Mouse (Mus musculus) cerebellum, postnatal 25 days (tissue): ENCODE results near the gene Tm4sf20.

ENCODE experiments used
- DNase-seq, 2 experiments: peaks; one replicate each; pipeline ENCODE4 v3.0.0; 2021; ENCODE audit warnings: mixed read lengths in 2 of 2

The Tm4sf20 gene

GRCm38 (mm10) chr1:82775293-82775692 is 7.0 kb upstream of the Tm4sf20 start:
- DNase-seq: no peak

DNA sequence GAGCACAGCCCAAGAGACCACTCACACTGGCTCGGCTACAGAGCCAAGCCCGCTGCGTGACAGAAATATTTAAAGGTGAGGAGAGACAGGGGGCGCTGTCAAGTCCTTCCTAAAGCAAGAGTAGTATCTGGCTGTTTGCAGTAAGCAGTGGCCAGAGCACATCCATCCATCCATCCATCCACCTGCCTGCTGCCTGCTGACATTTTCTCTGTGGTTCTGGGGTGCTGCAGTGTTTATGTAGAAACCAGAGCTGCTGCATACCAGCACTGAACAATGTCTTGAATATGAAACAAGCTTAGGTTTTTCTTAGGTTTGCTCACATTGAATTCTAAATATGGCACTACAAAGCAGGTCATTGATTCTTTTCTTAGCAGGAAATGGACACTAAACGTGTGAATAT is 4.9 kb upstream of the Tm4sf20 start:
- DNase-seq: no peak

DNA sequence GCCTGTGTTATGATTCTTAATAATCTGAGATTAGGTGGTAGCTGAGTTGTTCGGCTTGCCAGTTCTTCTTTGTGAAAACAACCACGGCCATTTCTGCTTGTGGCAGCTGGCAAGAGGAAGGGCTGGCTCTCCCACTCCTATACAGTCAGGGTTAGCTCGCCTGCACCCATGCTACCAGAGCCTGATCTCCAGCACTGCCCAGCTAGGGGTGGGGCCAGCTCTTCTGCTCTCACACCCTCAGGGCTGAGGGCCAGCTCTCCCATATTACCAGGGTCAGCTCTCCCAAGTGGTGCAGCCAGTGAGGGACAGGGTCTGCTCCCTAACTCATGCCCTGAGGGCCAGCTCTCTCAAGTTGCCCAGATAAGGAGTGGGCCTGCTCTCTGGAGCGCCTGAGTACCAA is 4.2 kb upstream of the Tm4sf20 start:
- DNase-seq: no peak

DNA sequence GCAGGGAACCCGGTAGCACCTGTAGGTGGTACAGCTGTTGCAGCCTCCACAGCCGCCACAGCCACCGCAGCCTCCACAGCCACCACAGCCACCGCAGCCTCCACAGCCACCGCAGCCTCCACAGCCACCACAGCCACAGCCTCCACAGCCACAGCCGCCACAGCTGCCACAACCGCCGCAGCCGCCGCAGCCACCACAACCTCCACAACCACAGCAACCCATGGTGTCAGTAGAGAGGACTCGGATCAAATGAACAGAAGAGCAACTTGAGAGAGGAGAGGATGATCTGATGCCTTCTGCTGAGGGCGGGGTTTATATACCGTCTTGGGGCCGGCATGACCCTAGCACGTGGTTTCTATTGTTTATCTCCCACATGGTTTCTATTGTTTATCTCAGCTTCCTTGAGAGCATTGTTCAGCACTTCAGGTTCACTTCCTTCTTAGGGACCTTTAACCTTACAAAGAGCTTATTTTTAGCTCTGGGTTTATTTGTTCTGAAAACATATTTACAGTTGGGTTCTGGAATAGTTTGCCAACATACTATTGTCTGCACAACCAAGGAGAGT is 2.8 kb upstream of the Tm4sf20 start, which contains the start of gene Gm47791:
Gene Gm47791 (minus strand): TSS at position 222 of the 565 bp plus-strand sequence.
- DNase-seq: no peak

GRCm38 (mm10) chr1:82766641-82767040 is 1.6 kb downstream of the Tm4sf20 start:
- no peak for DNase-seq

- DNase-seq: no peak
These were observed 2.0 kb downstream of the Tm4sf20 start for GRCm38 (mm10) chr1:82766227-82766626.

DNA sequence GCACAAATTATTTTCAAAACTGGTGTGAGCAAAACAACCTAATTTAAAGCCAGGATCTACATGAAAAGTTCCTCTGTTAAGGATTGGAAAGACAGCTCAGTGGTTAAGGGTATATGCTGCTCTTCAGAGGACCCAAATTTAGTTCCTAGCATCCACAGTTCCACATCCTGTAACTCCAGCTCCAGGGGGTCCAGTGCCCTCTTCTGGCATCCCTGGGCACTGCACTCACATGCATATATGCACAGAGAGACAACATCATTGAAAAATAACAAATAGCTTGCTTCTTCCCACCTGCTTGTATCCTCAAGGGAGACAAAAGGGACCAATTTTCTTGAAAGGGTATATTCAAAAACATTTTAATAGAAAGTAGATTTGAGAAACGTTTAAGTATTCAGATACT is 6.0 kb downstream of the Tm4sf20 start:
- no peak for DNase-seq

GRCm38 (mm10) chr1:82761454-82762169 is 6.6 kb downstream of the Tm4sf20 start:
- DNase-seq: no peak

GRCm38 (mm10) chr1:82759520-82759919 is 8.7 kb downstream of the Tm4sf20 start:
- DNase-seq: no peak

- DNase-seq: no peak
These were observed 20.4 kb downstream of the Tm4sf20 start for GRCm38 (mm10) chr1:82747714-82748452.

DNA sequence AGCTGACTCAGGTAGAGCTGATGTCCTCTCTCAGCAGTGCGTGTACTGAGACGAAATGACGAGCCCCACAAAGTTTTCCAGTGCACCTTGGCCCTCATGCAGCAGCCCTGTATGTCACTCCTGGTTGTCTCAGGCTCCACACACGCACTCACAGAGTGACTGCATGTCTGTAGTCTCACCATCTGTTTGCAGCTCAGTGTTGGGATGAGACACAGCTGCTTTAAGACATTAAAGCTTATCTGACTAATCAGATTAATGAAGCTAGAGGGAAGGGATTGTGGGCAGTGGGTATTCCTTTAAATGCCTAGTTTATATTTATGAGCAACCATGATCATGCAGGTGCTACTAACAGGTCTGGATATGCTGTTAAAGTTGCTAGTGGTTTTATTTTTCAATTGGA is 21.9 kb downstream of the Tm4sf20 start:
- DNase-seq: no peak

DNA sequence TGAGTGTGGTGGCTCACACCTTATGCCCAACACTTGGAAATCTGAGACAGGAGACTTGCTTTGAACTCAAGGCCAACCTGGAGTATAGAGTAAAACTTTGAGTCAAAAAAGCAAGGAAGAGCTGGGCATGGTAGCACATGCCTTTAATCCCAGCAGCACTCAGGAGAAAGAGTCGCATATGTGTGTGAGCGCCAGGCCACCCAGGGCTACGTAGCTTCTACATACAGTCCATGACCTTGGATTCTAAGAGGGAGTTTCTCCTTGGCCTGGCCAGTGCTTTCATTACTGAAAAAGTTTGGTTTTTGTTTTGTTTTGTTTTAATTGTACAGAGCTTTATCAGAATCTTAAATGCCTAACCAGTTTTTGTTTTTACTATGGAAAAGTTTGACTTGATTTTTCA is 24.3 kb downstream of the Tm4sf20 start:
- no peak for DNase-seq

GRCm38 (mm10) chr1:82741539-82741938 is 26.7 kb downstream of the Tm4sf20 start:
- no peak for DNase-seq

DNA sequence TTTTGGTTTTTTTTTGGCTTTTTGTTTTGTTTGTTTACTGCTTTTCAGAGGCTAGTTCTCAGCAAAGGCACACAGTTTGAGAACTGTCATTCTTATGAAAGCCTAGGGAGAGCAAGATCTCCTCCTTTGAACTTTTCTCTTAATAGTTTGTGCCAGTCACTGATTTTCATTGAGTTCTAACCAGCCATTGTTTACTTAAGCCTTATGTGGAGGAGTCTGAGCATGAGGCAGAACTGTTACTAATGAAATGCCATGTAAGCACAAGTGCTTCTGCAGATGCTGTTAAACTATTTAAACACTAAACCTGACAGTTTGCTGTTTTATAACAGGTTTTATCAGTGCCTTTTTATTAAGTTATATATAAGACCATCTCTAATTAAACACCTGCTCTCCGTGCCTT is 30.2 kb downstream of the Tm4sf20 start:
- no peak for DNase-seq

GRCm38 (mm10) chr1:82733357-82733756 is 34.9 kb downstream of the Tm4sf20 start:
- no peak for DNase-seq

GRCm38 (mm10) chr1:82726482-82726881 is 41.8 kb downstream of the Tm4sf20 start:
- DNase-seq: no peak

DNA sequence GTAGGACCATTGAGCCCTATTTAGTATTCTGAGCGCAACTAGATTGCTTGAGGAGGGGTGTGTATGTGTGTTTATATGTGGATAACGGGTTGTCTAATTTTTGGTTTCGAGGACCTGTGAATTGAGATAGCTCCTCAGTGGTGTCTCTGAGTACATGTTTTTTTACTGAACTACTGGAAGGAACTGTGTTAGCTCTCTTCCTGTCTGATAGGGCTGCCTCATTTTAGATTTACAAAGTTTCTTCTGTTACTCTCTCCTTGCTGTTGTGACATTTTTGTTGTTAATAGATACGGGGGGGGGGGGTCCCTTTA is 42.4 kb downstream of the Tm4sf20 start:
- no peak for DNase-seq

GRCm38 (mm10) chr1:82725026-82725874 is 43.0 kb downstream of the Tm4sf20 start:
- DNase-seq: peak in 1 of 2 experiments; percentile 29

GRCm38 (mm10) chr1:82724339-82725025 is 43.8 kb downstream of the Tm4sf20 start, which contains the start of gene Mff:
Gene Mff (plus strand): TSS chr1:82724890.
- DNase-seq: peak; percentile 96 to 97

- no peak for DNase-seq
These were observed 50.3 kb downstream of the Tm4sf20 start for GRCm38 (mm10) chr1:82717816-82718512.
